Mouse (Mus musculus) thymus, postnatal 4 days (tissue): Measurements from ENCODE around the gene Wwtr1.

Experiments used
- DNase-seq: peaks from one replicate; pipeline ENCODE4 v3.0.0; 2021

Wwtr1 gene

DNA sequence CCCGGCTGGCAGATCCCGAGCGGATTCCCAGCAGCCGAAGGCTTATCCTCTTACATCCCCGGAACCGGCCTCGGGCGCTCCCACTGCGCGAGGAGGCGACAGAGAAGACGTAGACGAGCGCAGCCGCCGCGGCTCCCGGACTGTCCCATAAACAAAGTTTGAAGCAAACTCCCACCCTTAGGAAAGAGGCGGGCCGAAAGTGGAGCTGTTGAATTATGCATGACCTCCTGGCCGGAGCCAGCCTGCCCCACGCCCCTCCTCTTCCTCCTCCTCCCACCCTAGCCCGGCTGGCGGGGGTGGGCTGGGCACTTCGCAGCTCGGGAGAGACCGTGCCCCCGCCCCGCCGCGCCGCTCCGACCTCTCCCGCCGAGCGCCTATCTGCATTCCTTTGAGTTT is at the start of gene Wwtr1:
Gene Wwtr1 (minus strand): TSS at position 251 of the 396 bp plus-strand sequence.
- peak; percentile 13 for DNase-seq

GRCm38 (mm10) chr3:57619718-57620117 is 44.0 kb upstream of the Wwtr1 start:
- DNase-seq: no peak

- DNase-seq: no peak
Observed at GRCm38 (mm10) chr3:57615652-57616051, 39.9 kb upstream of the Wwtr1 start.

DNA sequence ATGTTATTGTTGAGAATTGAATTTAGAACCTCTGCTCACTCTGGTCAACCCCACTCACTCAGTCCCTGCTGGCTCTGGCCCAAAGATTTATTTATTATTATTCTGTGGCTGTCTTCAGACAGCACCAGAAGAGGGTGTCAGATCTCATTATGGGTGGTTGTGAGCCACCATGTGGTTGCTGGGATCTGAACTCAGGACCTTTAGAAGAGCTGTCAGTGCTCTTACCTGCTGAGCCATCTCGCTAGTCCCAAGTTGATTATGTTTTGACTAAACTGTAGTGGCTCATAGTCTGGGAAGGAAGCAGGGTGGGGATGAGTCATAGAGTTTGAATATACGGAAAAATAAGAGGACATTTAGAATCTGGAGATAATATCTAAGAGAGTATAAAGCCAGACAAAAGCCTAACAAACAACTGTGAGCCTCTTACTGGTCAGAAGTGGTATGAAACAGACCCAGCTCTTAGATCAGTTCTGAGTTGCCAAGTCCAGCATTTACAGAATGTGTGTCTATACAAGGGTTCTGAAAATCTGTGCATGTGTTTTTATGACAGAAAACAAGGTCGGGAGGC is 36.8 kb upstream of the Wwtr1 start:
- no peak for DNase-seq

GRCm38 (mm10) chr3:57611776-57612175 is 36.1 kb upstream of the Wwtr1 start:
- DNase-seq: no peak

DNA sequence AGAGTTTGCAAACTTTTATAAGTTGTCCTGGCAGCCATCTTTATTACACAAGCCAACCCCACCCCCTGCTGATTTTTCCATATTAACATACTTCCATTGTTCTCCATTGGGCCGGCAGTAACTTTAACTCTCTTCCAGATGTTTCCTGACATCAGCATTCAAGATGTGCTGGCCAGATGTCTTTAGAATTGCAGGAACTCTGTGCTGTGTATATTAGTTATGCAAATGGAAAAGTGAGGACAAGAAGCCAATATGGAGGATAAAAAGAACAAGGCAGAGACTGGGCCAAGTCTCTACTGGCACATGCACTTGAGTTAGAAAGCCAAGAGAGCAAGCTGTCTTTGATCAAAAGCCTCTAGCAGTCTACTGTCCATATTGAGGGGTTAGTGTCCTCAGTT is 28.9 kb upstream of the Wwtr1 start:
- DNase-seq: no peak

- DNase-seq: no peak
Observed at GRCm38 (mm10) chr3:57603891-57604617, 28.3 kb upstream of the Wwtr1 start.

DNA sequence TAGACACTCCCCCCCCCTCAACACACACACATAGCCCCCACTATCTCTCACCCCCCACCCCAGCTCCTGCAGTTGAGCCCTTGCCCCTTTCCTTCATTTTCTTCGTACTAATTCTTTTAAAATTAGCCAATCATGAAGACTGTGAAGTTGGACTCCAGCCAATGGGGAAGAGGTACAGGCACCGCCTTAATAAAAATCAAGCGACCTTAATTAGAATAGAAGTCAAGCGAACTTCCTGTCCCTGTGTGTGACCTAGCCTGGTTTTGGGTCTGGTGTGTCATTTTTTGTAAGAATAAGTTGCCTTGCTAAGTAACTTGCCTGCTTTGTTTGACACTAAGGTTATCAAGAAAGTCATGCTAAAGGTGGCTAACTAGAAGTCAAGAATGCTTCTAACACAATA is 26.9 kb upstream of the Wwtr1 start:
- no peak for DNase-seq

DNA sequence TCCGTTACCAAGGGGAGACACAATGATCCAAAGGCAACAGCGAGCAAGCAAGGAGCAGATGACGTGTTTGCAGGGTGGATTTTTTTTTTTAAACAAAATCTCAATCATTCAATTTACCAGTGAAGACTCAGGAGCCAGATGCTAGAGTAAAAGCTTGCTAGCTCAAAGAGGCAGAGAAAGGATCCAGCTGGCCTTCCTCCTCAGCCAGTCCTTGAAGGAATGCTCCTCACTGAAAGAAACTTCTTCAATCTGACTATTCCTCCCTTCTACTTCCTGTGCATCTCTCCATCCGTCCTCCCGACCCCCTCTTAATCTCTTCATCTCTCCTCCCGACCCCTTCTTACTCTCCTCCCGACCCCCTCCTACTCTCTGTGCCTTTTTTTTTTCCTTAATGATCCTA is 20.9 kb upstream of the Wwtr1 start:
- no peak for DNase-seq

GRCm38 (mm10) chr3:57595506-57595905 is 19.8 kb upstream of the Wwtr1 start:
- DNase-seq: no peak

DNA sequence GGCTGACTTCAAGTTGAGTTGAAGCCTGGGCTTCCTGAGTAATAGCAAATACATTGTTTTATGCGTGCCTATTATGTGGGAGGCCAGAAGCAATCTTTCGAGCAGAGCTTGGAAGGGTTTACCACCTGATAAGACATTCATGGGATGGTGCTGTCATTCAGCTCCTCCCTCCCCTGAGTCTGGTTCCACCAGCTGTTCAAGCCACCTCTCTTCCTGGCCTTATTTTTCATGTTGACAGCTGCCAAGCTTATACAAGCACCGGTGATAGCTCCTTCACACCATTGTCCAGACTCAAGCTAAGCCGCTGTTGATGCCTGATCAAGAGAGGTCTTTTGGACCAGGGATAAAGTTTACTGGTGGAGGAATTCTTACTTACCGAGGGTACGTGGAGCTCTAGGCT is 10.3 kb upstream of the Wwtr1 start:
- no peak for DNase-seq

DNA sequence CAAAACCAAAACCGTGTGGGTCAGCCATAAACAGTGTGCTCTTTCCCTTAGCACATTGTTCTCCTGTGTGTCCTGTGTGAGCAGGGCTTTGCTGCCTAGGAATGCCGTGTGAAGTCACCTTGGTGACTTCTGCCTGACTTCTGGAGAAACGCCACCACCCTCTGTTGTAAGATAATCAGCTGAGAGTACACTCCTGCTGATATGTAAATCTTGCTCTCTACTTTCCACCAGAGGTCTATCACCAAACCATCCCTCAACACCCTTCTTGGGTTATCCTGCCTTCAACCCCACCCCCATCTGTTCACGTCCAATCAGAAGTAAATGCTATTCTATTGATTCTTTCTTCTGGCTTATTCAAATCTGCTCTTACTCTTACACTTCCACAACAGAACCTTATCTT is 7.8 kb upstream of the Wwtr1 start:
- no peak for DNase-seq

DNA sequence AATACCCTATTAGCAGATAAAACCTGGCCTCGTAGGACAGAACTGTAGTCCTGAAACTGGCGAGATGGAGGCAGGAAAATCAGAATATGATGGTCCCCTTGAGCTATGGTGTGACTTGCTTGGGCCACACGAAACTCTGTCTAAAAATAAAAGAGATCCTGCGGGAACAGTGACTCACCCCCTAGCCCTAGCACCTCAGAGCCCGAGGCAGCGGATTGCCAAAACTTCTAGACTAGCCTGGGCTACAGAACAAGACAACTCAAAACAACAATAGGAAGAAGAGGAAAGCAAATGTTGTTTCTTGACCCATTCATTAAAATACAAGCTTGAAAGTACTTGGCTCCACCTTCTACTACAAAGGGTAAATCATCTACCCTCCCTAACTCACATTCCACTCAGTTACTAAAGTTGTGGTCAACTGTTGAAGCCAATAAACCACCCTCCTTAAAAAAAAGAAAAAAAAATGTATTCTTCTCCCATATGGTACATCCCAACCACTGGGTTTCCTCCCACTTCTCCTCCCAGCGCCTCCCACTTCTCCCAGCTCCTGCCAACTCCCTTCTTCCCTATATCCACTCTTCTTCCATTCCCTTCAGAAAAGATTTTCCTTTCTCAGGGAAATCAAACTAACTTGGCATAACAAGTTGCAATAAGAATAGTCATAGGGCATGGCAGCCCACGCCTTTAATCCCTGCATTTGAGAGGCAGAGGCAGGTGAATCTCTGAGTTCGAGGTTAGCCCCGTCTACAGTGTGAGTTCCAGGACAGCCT is 4.9 kb upstream of the Wwtr1 start:
- no peak for DNase-seq

- peak; percentile 9 for DNase-seq
Observed at GRCm38 (mm10) chr3:57576056-57576824, 530 bp upstream of the Wwtr1 start.

DNA sequence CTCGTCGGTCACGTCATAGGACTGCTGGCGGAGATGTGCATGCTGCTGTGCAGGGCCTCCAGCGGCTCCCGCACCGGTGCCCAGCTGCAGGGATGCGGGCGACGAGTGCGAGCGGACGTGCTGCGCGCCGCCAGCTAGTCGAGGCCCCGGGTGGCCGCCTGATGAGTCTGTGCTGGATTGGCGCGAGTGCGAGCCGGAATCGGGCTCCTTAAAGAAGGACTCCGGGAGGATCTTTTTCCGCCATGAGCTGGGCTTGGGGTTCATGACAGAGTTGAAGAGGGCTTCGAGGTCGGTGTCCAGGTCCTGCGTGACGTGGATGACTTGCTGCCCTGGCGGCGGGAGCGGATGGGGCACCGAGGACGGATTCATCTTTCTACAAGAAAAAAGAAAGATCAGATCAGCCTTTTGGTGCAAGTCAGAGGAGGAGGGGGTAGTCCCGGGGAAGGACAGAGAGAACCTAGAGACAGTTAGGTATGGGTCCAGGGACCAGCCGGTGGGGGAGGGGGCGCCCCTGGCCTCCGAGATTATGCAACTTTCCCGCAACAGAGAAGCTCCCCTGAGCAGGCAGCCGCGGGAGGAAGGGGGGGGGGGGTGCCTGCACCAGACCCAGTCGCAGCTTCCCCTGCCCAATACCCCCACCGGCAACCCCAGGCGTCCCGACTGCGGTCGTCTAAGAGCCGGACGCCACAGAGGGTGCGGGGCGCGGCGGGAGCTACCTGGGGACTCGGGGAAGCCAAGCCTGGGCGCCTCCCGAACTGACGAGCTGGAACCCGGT is 638 bp downstream of the Wwtr1 start:
- DNase-seq: peak; percentile 17

- no peak for DNase-seq
Observed at GRCm38 (mm10) chr3:57573898-57574570, 1.7 kb downstream of the Wwtr1 start.

- no peak for DNase-seq
Observed at GRCm38 (mm10) chr3:57572331-57572975, 3.3 kb downstream of the Wwtr1 start.

- no peak for DNase-seq
Observed at GRCm38 (mm10) chr3:57566655-57567054, 9.1 kb downstream of the Wwtr1 start.

- DNase-seq: no peak
Observed at GRCm38 (mm10) chr3:57563627-57564026, 12.1 kb downstream of the Wwtr1 start.

DNA sequence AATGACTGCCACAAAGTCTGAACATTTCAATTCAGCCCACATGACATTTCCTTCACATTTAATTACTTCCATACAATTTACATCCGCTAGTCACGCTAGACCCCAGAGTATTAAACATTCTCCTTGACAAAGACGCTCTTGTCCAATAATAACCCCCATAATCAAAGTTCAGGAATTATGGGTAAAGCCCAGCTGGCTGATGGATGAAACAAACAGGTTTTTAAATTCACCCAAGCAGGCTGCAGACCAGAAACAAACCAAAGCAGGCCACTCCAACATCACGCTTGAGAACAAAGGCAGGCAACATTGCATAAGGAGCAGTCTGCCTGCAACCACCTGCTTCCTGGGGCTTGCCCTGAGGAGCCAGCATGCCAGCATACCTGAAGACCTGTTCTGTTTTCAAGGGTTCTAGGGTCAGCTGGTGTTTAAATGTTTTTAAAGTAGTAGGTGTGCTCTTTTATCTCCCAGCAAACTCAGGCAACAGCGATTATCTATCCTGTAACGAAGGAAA is 12.7 kb downstream of the Wwtr1 start:
- no peak for DNase-seq

GRCm38 (mm10) chr3:57558761-57559160 is 16.9 kb downstream of the Wwtr1 start:
- DNase-seq: no peak
